Mouse (Mus musculus) right cerebral cortex, adult 2 months (tissue): ENCODE measurements at regions not wholly inside any gene's neighbourhood (a gene's known extent, or its start where the extent isn't known, plus 50 kb on each side); places are given as distances from the start of the nearest gene placed in this dataset.
"Not testable (repeated sequence)": the region's sequence is repeated elsewhere in the genome, so short reads cannot be mapped to it uniquely, and the experiment has no call there.

ENCODE experiments used
- DNase-seq, 2 experiments: peaks; one replicate each; pipeline ENCODE4 v3.0.0; 2021 to 2022; ENCODE audit warnings: low spot score in 2 of 2

DNA sequence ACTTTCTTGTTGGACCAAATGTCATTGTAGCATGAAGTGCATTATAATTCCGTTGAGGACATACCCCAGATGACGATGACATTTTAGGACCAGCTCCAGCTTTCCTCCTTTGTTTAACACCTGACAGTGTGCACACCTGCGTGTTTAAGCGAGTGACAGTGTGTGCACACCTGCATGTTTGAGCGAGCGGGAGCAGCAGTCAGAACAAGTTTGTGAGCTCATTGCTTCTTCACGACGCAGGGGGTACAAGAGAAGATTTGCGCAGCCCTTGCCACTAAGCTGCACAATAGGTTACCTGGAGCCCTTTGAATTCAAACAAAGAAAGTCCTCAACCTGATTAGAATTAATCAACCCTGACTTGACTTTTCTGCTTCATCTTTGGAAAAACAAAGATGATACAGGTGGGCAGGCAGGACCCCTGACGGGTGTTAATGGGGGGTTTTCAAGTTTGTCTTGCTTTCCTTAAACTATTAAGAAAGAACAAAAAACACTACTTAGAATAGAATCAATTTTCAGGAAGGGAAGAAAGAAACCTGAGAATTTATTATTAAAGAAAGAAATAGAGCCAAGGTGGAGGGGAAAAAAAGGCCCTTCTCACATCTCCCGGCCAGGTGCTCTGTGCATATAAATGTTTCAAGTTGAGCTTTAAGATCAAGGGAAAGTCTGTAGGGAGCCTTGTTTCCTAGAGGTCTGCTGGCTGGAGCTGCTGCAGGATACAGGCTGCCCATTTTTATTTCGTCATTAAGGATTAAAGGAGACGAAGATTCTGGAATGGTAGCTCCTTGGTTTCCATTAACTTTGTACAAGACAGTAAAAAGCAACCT is 144.8 kb upstream of the Ttc29 start:
- DNase-seq: no peak

DNA sequence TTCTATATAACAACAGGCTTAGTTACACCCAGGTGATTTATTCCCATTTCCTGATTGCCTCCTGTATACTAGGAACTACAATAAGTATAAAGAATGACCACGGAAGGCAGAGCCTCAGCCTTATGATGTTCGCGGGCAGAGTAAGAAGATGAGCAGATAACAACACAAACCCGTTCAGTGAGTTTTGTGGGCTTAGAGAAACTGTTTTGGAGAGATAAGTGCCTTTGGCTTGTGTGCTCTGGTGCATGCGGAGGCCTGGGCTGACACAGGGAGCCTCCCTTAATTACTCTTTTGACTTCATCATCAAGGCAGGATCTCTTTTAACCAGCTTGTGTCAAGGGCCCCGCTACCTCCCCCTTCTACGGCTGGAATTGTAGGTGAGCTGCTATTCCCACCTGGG is 139.3 kb upstream of the Ttc29 start:
- DNase-seq: no peak

DNA sequence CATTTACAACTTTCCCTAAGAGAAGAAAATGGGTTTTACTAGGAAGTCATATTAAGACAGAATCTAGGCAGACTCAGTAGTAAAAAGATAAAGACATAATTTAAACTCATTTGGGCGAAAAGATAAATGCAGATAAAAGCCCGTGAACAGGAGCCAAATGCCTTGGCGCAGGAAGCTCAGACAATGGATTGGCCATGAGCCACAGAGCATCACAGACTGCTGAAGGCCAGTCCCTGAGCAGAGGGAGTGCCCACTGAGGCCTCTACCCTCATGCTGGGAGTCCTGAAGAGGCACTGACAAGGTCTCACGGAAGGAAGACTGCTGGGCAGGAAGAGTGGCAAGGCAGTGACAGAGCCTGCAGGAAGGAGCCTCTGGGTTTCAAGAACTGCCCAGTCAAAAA is 136.0 kb upstream of the Ttc29 start:
- DNase-seq: no peak

DNA sequence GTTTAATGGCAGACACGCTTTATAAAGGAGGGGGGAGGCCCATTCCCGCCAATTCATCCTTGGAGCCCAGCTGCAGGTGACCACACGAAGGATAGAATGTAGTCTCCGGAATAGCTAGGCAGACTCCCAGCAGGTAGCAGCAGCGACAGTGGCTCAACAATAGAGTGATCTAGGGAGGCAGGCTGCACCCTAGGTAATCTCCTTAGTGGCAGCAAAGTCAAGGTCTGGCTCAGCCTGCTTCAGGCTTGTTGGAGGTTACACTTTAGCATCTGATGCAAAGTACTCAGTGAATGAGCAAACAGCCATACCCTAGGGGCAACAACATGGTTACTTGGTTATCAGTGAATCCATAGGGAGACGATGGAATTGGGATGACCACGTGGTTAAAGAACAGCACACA is 131.7 kb upstream of the Ttc29 start:
- not testable (repeated sequence) for DNase-seq

DNA sequence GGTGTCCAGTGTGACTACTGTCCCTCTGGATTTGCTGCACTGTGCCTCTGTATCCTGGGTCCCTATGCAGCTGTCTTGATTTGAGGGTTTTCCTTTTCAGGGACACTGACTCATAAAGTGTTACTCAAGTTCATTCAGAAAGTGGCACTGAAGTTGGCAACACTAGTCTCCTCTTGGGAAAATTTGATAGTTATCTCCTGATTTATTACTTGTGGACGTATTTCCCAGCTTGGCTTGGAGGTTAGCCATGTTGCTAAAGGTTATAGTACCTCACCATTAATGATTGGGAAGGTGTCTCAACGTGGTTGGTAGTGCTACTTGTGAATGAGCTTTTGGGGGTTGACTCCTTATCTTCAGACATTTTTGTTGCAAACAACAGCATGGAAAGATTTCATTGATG is 130.1 kb upstream of the Ttc29 start:
- no peak for DNase-seq

DNA sequence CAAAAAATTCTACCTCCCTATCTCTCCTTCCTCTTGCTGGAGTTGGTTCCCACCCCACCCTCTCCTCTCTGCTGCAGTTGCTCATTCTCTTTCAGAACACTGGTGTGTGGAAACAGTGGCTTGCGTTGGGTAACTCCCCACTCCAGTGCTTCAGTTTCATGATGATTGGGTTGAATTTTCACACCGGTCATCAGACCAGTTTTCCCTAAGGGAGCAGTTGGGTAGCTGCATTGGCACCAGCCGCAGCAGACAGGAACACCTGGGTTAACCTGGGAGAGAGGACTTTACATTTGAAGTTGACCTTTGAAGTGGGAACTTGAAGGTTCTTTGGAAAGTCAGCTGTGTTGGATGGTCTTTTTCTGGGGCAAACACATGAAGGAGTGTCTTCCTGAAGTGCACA is 126.7 kb upstream of the Ttc29 start:
- DNase-seq: no peak

DNA sequence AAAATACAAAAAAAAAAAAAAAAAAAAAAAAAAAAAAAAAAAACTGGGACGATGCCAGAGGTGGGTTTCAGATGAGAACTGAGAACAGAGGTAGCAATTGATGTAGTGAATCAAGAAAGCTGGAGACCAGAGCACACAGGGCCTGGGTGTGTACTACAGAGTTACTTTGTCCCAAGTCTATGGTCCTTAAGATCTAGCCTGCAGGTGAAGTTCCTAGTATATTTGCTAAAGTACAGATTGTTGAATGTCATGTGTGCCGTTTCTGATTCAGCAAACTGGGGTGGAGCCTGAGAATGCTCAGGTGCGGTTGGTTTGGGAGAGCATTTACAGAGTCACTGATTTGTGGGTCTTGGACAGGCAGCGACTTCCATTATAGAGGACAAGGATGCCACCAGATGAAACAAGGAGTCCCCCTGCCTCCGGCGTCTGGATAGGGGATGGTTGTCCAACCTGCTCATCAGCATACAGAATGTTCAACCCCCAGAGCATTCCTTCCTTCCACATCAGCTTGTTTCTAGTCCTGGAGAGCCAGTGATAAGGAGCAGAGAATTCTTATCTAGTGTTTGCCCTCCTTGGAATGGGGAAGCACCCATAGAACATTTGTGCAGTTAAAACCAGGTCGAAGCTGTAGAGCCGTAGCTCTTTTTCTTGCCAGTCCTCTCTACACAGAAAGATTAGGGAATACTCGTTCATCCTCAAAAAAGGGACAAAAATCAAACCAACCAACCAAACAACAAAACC is 122.5 kb upstream of the Ttc29 start:
- no peak for DNase-seq

DNA sequence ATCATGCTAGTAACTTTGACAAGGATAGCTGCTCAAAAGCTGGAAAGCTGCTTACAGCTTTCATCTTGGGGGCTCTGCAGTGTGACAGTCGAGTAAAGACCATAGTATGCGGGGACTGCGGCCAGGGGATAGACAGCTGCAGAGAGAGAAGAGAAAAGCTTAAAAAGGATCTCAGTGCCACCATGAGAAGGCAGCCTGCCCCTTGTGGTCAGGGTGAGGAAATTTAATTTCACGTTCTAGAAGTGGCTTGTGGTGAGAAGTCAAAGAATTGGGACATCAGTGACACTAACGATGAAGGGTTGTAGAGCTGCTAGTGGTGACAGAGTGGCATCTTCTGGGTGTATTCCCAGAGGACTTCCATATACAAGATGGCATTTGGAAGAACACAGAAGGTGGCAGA is 116.7 kb upstream of the Ttc29 start:
- DNase-seq: no peak

DNA sequence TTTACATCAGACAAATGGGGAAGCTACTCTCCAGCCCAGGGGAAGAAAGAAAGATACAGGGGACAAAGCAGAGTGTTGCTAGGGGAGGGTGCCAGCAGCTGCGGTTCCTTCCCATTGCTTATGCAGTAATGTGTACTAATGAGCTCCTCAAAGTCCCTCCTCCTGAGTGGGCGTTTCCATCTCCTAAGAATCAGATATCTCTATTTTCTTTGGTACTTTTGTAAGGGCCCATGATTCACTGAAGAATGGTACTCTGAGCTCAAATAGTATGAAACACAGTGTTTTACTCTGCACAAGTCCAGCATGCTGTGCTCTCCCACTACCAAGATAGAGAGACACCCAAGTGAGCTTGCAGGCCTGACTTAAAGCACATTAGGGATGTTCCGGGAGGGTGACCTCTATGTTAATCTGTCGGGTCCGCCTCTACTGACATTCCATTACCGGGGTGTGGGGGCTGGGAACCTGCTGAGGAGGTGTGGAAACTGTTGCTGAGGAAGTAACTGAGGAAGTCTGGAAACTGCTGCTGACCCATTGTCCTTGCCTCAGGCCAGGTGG is 114.8 kb upstream of the Ttc29 start:
- no peak for DNase-seq

DNA sequence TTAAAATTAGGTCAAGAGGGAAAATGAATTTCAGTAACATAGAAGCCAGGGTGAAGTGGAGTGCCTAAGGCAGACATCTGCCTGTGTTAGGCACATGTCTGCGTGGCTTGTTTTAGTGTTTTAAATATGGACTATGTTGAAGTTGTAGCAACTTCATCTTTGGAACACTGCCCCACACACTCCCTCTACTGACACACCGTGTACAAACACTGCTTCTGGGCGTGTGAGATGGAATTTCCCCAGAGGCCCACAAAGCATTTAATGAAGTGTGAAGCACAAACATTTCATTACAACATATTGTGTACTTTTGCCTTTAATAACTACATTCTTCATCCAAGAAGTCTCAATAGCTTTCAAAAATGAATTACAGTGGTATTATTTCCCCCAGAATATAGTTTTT is 114.0 kb upstream of the Ttc29 start:
- no peak for DNase-seq

DNA sequence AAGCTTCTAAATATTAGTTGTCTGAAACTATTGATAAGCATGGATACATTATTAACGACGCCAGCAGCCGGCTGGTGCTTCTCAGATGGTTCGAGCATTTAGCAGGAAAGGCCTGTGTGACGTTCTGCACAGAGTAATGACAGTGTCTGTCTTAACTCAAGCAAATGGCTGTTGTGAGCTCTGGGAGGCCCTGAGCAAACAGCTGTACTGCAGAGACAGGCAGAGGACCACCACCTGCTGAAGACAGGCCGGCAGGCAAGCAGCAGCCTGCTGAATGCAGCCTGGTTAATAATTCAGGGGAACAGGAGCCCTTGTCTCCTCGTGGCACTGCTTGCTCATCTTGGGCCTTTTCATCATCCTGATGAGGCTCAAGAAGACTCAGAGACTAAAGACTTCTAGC is 105.8 kb upstream of the Ttc29 start:
- DNase-seq: no peak

DNA sequence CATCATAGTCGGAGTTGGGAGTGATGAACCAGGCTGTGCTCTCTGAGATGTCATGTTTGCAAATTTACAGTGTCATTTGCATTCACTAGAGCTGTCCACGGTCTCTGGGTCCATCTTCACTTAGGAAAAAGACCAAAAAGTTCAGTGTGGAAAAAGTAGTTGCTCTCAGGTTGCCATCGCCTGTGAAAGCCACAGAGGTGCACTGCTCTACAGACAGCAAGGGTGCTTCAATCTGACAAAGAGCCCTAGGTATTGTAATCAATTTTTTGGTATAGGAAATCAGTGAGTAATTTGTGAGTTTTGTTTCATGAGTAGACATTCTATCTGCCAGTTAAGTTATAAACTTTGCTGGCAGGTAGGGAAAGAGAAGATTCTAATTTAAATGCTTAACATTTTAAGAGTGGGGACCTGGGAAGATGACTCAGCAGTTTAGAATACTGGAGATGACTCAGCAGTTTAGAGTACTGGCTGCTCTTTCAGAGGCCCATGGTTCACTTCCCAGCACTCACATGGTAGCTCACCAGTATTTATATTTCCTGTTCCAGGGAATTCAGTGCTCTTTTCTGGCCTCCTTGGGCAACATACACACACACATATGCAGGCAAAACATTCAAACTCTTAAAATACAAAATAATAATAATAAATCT is 103.0 kb upstream of the Ttc29 start:
- no peak for DNase-seq

DNA sequence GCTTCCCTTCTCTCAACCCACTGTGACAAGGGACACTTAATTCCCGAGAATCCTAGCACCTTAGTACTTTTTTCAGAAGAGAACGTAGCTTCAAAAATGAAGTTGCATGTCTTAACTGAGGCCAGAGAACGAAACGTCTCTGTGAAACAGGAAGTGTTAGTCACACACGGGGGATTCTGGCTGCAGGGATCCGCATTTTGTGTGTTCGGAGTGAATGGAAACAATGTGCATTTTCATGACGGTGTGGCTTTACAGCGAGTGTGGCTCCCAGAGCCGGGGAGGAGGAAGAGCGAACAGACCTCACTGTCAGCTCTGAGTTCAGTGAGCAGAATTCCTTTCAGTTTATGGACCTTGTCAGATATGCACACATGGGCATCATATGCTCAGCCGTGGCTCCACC is 100.0 kb upstream of the Ttc29 start:
- no peak for DNase-seq

DNA sequence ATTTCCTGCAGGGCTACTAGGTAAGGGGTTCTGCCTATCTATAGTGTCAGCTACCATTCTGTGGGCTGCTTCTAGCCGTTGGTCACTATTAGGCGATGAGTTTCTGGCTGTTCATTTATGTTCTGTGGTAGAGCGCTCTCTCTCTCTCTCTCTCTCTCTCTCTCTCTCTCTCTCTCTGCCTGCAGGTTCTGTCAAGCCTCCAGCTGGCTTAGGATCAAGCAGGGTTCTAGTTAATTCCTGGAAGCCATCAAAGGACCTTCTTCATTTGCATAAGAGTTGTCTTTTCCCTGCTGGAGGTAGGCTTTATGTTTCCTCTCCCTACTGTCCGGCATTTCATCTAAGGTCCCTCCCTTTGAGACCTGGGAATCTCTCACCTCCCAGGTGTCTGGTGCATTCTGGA is 98.6 kb upstream of the Ttc29 start:
- no peak for DNase-seq

DNA sequence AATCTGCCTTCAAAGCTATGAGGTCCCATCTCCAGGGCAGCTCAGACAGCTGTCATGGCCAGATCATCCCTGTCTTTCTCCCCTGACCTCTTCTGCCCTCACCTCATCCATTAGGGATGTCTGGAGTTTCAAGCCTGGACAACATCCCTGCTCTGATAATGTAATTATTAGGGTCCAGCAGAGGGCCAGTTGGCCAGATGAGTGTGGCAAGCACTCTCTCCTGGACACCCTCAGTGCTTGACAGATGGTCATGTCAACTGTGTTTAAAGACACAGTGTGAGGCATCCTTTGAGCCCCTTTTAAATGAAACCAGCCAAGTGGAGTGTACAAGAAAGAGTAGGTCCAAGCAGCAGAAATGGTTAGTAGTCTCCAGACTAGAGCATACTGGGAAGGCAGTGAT is 95.9 kb upstream of the Ttc29 start:
- DNase-seq: no peak

DNA sequence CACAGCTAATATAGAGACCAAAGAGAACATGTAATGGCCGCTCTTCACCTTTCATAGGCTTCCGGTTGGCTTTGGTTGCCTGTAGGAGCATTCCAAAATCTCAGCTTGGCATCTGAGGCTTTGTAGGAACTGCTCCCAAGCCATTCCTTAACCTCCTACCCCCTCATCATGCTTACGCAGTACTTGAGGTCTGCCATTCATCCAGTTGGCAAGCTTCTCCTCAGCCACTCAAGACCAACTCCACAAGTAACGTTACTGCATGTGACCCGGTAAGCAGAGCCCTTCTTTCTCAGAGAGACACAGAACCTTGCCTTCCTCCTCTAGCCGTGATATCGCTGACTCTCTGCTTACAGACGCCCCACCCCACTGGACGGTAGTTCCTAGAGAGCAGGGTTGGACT is 94.6 kb upstream of the Ttc29 start:
- no peak for DNase-seq

DNA sequence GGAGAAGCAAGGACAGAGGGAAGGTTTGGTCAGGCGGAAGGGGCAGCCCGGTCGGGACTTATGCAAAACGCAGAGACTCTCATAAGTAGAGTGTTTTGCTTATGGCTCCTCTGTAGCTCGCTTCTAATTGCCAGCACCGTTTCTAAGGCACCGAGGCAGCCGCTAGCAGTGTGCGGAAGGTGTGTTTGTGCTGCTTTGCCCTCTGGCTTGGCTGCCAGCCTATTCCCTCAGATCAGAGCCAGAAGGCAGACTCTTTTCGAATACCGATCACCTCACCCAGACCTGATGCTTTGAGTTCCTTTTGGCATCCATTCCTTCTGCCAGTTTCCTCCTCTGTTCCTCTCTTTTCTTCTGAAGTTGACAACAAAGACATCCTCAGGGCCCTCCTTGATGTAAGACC is 93.4 kb upstream of the Ttc29 start:
- DNase-seq: peak; percentile 8 to 43

DNA sequence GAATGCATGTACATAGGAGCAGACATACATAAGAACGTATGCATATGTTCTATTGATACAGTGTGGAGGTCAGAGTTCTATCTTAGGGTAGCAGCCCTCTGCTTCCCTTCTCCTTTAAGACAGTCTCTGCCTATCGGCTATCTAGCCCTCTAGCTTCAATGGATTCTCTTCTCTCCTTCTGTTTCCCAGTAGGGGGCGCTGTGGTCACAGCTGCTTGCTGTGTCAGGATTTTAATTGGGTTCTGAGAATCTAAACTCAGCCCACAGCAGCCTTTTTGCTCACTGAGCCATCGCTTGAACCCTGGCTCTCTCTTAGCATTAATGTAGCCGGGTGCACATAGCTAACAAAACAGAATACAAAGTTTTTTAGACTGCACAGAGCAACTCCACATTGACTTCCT is 88.8 kb upstream of the Ttc29 start:
- no peak for DNase-seq

DNA sequence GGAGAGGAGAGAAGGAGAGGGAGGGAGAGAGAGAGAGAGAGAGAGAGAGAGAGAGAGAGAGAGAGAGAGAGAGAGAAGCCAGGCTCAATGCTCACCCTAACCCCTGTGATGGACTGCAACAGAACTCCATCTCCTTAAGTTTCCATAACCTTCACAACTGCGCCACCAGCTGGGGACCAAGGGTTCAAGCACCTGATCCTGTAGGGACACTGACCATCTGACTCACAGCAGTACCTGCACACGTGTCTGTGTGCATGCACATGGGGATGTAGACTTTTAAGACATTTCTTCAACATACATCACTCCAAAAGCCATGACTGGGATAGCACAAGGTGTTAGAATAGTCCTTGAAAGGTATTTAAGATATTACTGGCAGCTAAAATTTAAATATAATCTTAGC is 85.2 kb upstream of the Ttc29 start:
- DNase-seq: no peak

DNA sequence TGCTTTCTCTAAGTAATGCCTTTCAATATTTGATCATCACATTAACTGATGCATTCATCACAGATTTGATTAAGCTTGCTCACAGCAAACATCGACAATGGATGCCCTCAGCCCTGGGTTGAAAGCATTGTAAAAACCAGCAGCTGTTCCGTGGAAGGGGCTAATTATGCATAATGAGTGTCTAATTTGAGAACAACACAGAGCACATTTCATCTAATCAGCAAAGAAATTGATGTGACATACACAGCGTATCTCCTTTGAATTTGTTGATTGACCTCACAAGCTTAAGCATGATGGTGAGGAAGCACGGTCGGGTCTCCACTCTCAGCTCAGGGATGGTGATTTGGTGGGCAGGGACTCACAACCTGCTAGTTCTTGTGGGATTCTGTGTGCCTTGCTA is 84.0 kb upstream of the Ttc29 start:
- no peak for DNase-seq

DNA sequence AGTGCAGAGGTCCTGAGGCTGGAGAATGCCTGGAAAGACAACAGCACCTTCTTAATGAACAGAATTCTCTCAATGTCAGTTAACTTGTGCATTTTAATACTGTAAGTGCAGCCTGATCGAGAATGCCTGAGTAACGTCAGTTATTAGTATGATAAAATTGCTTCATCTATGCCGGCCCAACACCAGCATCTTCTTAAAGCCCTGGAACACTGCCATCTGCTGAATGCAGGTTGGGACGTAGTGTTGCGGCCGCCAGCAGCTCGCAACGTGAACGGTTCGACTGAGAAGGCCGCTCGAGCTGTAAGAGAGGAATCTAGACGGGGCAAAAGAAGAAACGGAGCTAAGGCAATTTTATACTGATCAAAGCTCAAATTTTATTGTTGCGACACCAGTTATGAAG is 73.6 kb upstream of the Ttc29 start:
- not testable (repeated sequence) for DNase-seq

DNA sequence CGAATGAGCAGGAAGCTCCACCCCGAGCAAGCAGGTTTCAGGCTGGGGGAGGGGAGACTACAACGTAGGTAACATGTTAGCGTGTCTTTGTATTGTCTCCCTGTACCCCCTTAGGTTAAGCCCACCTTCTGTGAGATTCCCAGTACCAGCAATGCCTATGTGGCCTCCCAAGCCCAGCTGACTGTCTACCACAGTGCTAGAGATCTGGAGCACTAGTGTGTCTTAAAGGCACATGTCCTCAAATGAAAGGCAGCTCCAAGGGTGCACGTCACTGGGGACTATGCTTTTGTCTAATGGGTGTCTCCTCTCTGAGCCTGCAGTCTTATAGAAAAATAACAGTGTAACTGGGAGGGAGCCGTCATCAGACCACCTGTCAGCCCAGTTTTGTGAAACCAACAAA is 65.9 kb upstream of the Ttc29 start:
- no peak for DNase-seq

DNA sequence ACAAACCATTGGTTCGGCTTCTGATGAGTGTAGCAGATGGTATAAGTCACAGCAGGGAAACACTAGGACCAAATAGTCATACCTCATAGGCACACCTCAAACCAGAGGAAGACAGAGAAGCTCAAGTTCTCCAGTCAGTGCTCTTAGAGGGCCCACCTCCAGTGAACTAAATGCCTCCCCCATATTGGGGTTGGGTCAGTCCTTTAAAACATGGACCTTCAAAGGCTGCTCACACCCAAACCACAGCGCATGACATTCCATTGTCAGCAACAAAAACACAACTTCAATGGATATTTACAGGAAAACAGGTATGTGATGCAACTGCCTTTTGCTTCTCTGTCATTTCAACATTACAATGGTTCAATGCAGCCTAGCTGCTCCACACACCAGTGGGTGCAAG is 65.1 kb upstream of the Ttc29 start:
- DNase-seq: no peak
